Mouse (Mus musculus): ENCODE data around the gene Casc1. TPM values are rescaled to one million over a fixed set of nuclear protein-coding genes. Genes with fewer than 3 reads are reported as not detected.

Gene Casc1
- polyA plus RNA-seq, 1 experiment, result 1.6 TPM

DNA sequence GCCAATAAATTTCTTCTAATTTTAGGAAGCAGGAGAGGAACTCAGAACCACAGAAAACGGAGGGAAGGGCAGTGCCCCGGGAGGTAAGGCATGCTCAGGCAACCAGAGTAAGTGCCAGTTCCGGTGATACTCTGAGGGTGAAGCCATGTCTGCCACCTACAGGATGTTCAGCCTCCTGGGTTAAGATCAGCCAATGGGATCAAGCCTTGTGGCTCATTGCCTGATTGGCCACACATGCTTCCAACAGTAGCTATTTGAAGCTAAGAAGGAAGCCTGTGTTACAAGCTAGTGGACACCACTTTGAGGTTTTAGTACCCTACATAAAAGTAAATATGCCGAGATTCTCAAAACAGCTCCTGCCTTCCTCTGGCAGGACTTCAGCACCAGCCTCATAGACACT, 52.2 kb downstream of the Casc1 start:
- Histone ChIP-seq H3K4me3 (ENCODE audit: control insufficient read depth, insufficient read depth, low read length) (no peak overlapping the region), H3K27ac (ENCODE audit: control insufficient read depth, insufficient read depth, low read length) (no peak overlapping the region), H3K27me3 (ENCODE audit: control insufficient read depth, insufficient read depth, low read length) (no peaks in the 10 kb centered on the region), H3K36me3 (ENCODE audit: control insufficient read depth, insufficient read depth, low read length) (peaks cover 48% of the 10 kb centered on the region), H3K4me1 (replicated peaks; ENCODE audit: control insufficient read depth, insufficient read depth, low read length) (0 out of 2 replicates have a peak, but pooled peaks cover 2% of the 10 kb centered on the region)
- 60% methylated on average over 4 of the region's 4 CpGs for whole genome bisulfite sequencing
- DNase-seq, result peak; percentile 33
- TF ChIP-seq POLR2A (IDR thresholded peaks at IDR 0.05; ENCODE audit: control insufficient read depth, extremely low read depth, insufficient read depth, low read length, poor library complexity) (no peak), CTCF (IDR thresholded peaks at IDR 0.05; ENCODE audit: borderline replicate concordance, control insufficient read depth, extremely low read depth, insufficient read depth, low read length, poor library complexity) (no peak)

DNA sequence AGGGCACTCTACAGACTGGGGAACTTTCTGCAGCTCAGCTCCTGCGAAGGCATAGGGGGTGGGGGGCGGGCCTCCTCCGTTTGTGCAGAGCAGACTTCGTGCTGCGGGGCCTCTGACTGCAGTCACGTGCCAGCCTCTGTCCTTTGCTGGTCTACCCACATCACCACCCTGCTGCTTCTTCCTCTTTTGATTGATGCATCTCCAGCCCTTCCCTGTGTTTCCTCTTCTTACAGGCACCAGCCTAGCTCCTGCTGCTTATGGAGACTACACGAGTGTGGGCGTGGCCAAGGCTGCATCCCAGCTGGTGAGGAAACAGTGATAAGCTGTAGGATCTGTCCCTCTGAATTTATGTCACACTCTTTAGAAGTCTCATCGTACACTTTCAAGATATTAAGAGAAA, 61.8 kb downstream of the Casc1 start:
- no peak for TF ChIP-seq POLR2A (IDR thresholded peaks at IDR 0.05; ENCODE audit: control insufficient read depth, extremely low read depth, insufficient read depth, low read length, poor library complexity)
- TF ChIP-seq CTCF (IDR thresholded peaks at IDR 0.05; ENCODE audit: borderline replicate concordance, control insufficient read depth, extremely low read depth, insufficient read depth, low read length, poor library complexity), result no peak
- H3K27ac ChIP-seq (ENCODE audit: control insufficient read depth, insufficient read depth, low read length), result no peak overlapping the region
- no peak overlapping the region for H3K4me3 ChIP-seq (ENCODE audit: control insufficient read depth, insufficient read depth, low read length)
- no peaks in the 10 kb centered on the region for H3K27me3 ChIP-seq (ENCODE audit: control insufficient read depth, insufficient read depth, low read length)
- peaks cover 69% of the 10 kb centered on the region for H3K36me3 ChIP-seq (ENCODE audit: control insufficient read depth, insufficient read depth, low read length)
- 56% methylated on average over 9 of the region's 9 CpGs for WGBS
- DNase-seq, result no peak
- no peaks in the 10 kb centered on the region for H3K4me1 ChIP-seq (replicated peaks; ENCODE audit: control insufficient read depth, insufficient read depth, low read length)

DNA sequence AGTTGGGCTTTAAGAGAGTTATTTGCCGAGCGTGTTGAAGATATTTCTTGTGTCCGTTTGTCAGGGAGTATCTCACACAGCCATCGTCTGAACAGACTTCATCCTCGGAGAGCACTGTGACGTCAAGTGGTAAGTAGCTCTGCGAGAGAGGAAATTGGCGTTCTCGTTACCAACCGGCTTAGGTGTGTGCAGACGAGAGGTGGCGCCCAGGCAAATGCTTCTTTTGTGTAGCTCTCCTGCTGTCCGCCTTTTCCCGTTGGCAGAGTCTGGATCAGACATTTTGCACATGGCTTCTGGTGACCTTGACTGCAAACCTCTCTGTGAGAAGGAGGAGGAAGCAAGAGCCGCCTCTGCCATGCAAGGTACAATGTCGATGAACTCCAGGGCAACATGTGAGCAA, 63.1 kb downstream of the Casc1 start:
- H3K4me3 ChIP-seq (ENCODE audit: control insufficient read depth, insufficient read depth, low read length), result no peak overlapping the region
- TF ChIP-seq CTCF (IDR thresholded peaks at IDR 0.05; ENCODE audit: borderline replicate concordance, control insufficient read depth, extremely low read depth, insufficient read depth, low read length, poor library complexity) (no peak), POLR2A (IDR thresholded peaks at IDR 0.05; ENCODE audit: control insufficient read depth, extremely low read depth, insufficient read depth, low read length, poor library complexity) (no peak)
- no peaks in the 10 kb centered on the region for H3K4me1 ChIP-seq (replicated peaks; ENCODE audit: control insufficient read depth, insufficient read depth, low read length)
- WGBS, result 98% methylated on average over 16 of the region's 16 CpGs
- DNase-seq, result no peak
- no peaks in the 10 kb centered on the region for H3K27me3 ChIP-seq (ENCODE audit: control insufficient read depth, insufficient read depth, low read length)
- no peak overlapping the region for H3K27ac ChIP-seq (ENCODE audit: control insufficient read depth, insufficient read depth, low read length)
- peaks cover 70% of the 10 kb centered on the region for H3K36me3 ChIP-seq (ENCODE audit: control insufficient read depth, insufficient read depth, low read length)

- H3K4me3 ChIP-seq (ENCODE audit: control insufficient read depth, insufficient read depth, low read length), result no peak overlapping the region
- no peak overlapping the region for H3K27ac ChIP-seq (ENCODE audit: control insufficient read depth, insufficient read depth, low read length)
- TF ChIP-seq CTCF (IDR thresholded peaks at IDR 0.05; ENCODE audit: borderline replicate concordance, control insufficient read depth, extremely low read depth, insufficient read depth, low read length, poor library complexity) (no peak), POLR2A (IDR thresholded peaks at IDR 0.05; ENCODE audit: control insufficient read depth, extremely low read depth, insufficient read depth, low read length, poor library complexity) (no peak)
- peaks cover 2% of the 10 kb centered on the region; the same call in 1 of the 2 replicates for H3K4me1 ChIP-seq (replicated peaks; ENCODE audit: control insufficient read depth, insufficient read depth, low read length)
- no peaks in the 10 kb centered on the region for H3K27me3 ChIP-seq (ENCODE audit: control insufficient read depth, insufficient read depth, low read length)
- DNase-seq, result no peak
- H3K36me3 ChIP-seq (ENCODE audit: control insufficient read depth, insufficient read depth, low read length), result peaks cover 68% of the 10 kb centered on the region
- 91% methylated on average over 7 of the region's 7 CpGs for WGBS
Measured at GRCm38 (mm10) chr6:145145173-145145572, 65.6 kb downstream of the Casc1 start.

DNA sequence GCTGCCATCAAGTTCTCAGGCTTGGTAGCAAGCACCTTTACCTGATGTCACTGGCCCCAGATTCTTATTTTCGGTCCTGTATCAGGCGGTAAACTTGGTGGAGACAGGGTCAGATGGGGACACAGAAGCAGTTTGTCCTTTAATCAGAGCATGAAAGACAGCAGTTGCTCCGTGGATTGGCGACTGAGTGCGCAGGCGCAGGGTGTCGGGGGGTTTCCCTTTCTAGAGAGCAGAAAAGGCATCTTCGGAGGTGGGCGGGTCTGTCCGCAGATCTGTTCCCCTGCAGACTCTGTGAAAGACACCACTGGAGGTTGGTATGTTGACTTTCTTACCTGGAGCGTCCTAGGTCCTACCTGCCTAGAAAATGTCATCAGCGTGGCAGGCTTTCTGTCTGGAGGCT, 69.0 kb downstream of the Casc1 start:
- H3K4me1 ChIP-seq (replicated peaks; ENCODE audit: control insufficient read depth, insufficient read depth, low read length), result peaks cover 6% of the 10 kb centered on the region
- 96% methylated on average over 12 of the region's 12 CpGs for WGBS

DNA sequence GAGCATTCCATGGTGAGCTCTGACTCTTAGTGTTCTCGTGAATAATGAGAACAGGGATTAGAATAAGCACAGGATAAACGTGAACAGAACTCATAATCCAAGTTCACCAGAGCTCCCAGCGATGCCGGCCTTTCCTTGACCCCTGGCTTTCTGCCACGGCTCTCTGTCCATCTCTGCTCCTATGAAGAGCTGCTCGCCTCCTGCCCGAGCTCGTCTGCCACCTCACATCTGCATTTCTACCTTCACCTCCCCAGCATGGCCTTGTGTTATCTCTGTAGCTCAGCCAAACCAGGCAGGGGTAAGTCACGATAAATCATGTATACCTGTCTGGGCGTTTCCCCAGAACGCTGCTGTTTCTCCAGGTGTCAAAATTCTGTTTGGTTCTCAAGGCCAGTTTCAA, 70.1 kb downstream of the Casc1 start:
- H3K27me3 ChIP-seq (ENCODE audit: control insufficient read depth, insufficient read depth, low read length), result no peaks in the 10 kb centered on the region
- peaks cover 66% of the 10 kb centered on the region for H3K36me3 ChIP-seq (ENCODE audit: control insufficient read depth, insufficient read depth, low read length)
- no peak overlapping the region for H3K27ac ChIP-seq (ENCODE audit: control insufficient read depth, insufficient read depth, low read length)
- no peak overlapping the region for H3K4me3 ChIP-seq (ENCODE audit: control insufficient read depth, insufficient read depth, low read length)
- peaks cover 9% of the 10 kb centered on the region for H3K4me1 ChIP-seq (replicated peaks; ENCODE audit: control insufficient read depth, insufficient read depth, low read length)
- WGBS, result 95% methylated on average over 11 of the region's 11 CpGs
- TF ChIP-seq POLR2A (IDR thresholded peaks at IDR 0.05; ENCODE audit: control insufficient read depth, extremely low read depth, insufficient read depth, low read length, poor library complexity) (no peak), CTCF (IDR thresholded peaks at IDR 0.05; ENCODE audit: borderline replicate concordance, control insufficient read depth, extremely low read depth, insufficient read depth, low read length, poor library complexity) (no peak)
- DNase-seq, result no peak

More for the DNA sequence above, 69.0 kb downstream of the Casc1 start:
- no peaks in the 10 kb centered on the region for H3K27me3 ChIP-seq (ENCODE audit: control insufficient read depth, insufficient read depth, low read length)
- no peak overlapping the region for H3K27ac ChIP-seq (ENCODE audit: control insufficient read depth, insufficient read depth, low read length)
- peaks cover 66% of the 10 kb centered on the region for H3K36me3 ChIP-seq (ENCODE audit: control insufficient read depth, insufficient read depth, low read length)
- TF ChIP-seq POLR2A (IDR thresholded peaks at IDR 0.05; ENCODE audit: control insufficient read depth, extremely low read depth, insufficient read depth, low read length, poor library complexity) (no peak), CTCF (IDR thresholded peaks at IDR 0.05; ENCODE audit: borderline replicate concordance, control insufficient read depth, extremely low read depth, insufficient read depth, low read length, poor library complexity) (no peak)
- no peak overlapping the region for H3K4me3 ChIP-seq (ENCODE audit: control insufficient read depth, insufficient read depth, low read length)
- no peak for DNase-seq

Data from thymus, adult 2 months (tissue).